Mouse (Mus musculus): Measurements from ENCODE around the gene Zdhhc1.

The Zdhhc1 gene

DNA sequence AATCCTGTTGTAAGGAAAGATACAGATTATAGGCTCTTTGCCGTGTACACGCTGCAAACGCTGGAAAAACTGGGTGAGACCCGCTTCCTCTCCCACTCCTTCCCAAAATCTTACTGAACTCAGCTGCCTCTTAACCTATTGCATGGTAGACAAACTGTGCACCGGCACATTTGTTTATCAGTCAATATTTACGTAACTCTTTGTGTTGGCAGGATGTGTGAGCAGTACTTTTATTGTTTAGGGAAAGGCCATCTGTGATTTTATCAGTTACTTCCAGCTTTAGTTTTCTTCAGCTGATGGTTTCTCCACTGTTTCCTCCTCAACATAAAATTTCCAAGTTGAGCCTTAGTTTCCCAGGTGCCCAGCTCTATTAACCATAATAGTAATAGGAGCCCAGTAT lies 69.8 kb downstream of the Zdhhc1 start:
- Histone ChIP-seq H3K36me3 (ENCODE audit: insufficient read depth, low read length) (no peaks in the 10 kb centered on the region), H3K4me3 (replicated peaks; ENCODE audit: low read length) (no peak overlapping the region), H3K27me3 (ENCODE audit: insufficient read depth, low read length) (no peaks in the 10 kb centered on the region), H3K9me3 (ENCODE audit: low read length) (no peaks in the 10 kb centered on the region), H3K4me1 (replicated peaks; ENCODE audit: low read depth, low read length) (peaks cover 14% of the 10 kb centered on the region)
- TF ChIP-seq NANOG (IDR thresholded peaks at IDR 0.05; ENCODE audit: borderline replicate concordance, low read length) (no peak), POU5F1 (IDR thresholded peaks at IDR 0.05; ENCODE audit: borderline replicate concordance, low read length) (no peak), CTCF (conservative IDR thresholded peaks at IDR 0.05; ENCODE audit: low read length) (no peak)

Measured in E14TG2a.4 (cell line).